Mouse (Mus musculus) CH12.LX (cell line): ENCODE measurements around the gene Trpm3.

Experiments used
- E2F4 ChIP-seq: IDR thresholded peaks from 2 replicates; pipeline ENCODE4 v1.6.1; 2011; ENCODE audit warnings: low read depth, low read length, improper control_type of control experiment; ENCODE audit not compliant: insufficient replicate concordance
- EP300 ChIP-seq: IDR thresholded peaks from 2 replicates; pipeline ENCODE4 v1.6.1; 2011; ENCODE audit warnings: low read length, improper control_type of control experiment
- POLR2A ChIP-seq: IDR thresholded peaks from 2 replicates; pipeline ENCODE4 v1.6.1; 2011; ENCODE audit warnings: low read depth, mild to moderate bottlenecking, improper control_type of control experiment, low read length
- POLR2AphosphoS2 ChIP-seq: IDR thresholded peaks from 2 replicates; pipeline ENCODE4 v1.6.1; 2011; ENCODE audit warnings: low read depth, low read length, improper control_type of control experiment
- RCOR1 ChIP-seq: conservative IDR thresholded peaks from 2 replicates; pipeline ENCODE4 v1.6.1; 2012; ENCODE audit warnings: low read depth, mild to moderate bottlenecking, inconsistent platforms, low read length, improper control_type of control experiment

GRCm38 (mm10) chr19:22963726-22964398 lies 825.0 kb downstream of the Trpm3 start:
- no peak for TF ChIP-seq EP300
- TF ChIP-seq POLR2A: no peak
- no peak for TF ChIP-seq E2F4
- no peak for TF ChIP-seq POLR2AphosphoS2
- TF ChIP-seq RCOR1: no peak
